Mouse (Mus musculus) erythroblast, embryonic 14.5 days (primary cell): ENCODE results near the gene Rasl12.

Experiments
- GATA1 ChIP-seq: IDR thresholded peaks from 2 replicates; pipeline ENCODE4 v1.6.1; 2012; ENCODE audit warnings: low read length, inconsistent platforms, mixed read lengths
- TAL1 ChIP-seq: IDR thresholded peaks from 3 replicates; pipeline ENCODE4 v1.6.1; 2012; ENCODE audit warnings: low read length, inconsistent platforms, mixed read lengths

DNA sequence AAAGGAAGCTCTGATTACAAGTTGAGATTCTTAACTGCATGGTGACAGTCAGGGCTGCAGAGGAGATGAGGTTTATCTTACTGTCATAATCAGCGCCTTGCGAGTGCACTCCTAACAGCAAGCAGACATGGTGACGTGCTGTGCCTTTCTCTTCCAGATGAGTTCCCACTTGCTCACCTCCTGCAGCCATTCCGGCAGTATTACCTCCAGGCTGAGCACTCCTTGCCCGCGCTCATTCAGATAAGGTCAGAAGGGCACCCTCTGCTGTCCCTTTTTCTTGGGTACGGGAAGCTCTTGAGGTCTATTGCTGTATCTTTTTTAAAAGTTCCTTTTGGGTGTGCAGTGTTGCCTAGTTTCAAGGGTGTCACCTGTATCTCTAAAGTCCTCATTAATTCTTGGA lies 41.7 kb upstream of the Rasl12 start:
- TF ChIP-seq GATA1 = no peak
- no peak for TF ChIP-seq TAL1
